Mouse (Mus musculus) lung, adult 2 months (tissue): ENCODE measurements around the gene Rnf141.

Experiments used
- CTCF ChIP-seq: fragments of 200-500 bp; IDR thresholded peaks from 2 replicates; pipeline ENCODE4 v1.5.1; 2011; ENCODE audit warnings: mild to moderate bottlenecking, low read length, control low read depth; ENCODE audit not compliant: insufficient read depth
- POLR2A ChIP-seq: fragments of 200-500 bp; IDR thresholded peaks from 2 replicates; pipeline ENCODE4 v1.6.1; 2011; ENCODE audit warnings: low read depth, mild to moderate bottlenecking, control low read depth, low read length, borderline replicate concordance; ENCODE audit errors: extremely low read depth

- TF ChIP-seq CTCF (no peak), POLR2A (no peak)
Observed at GRCm38 (mm10) chr7:110851541-110852203, 7.4 kb upstream of the Rnf141 start.
